Mouse (Mus musculus) stomach, embryonic 16.5 days (tissue): Measurements from ENCODE around the gene Tes3-ps. TPM values are rescaled to one million over a fixed set of nuclear protein-coding genes. Genes with fewer than 3 reads are reported as not detected.

Source experiments
- ATAC-seq: fragments of 200-750 bp; cut with Nextera tagmentation; 2 replicates; pipeline ENCODE4 v1.8.0; 2017; ENCODE audit warnings: moderate number of reproducible peaks, moderate TSS enrichment; ENCODE audit not compliant: insufficient read depth, low FRiP score
- H3K27ac ChIP-seq: fragments of 300-500 bp; sonication (generic); 2 replicates; pipeline ENCODE4 v1.5.1; 2014; ENCODE audit warnings: low read length
- H3K27me3 ChIP-seq: fragments of 300-500 bp; sonication (generic); 2 replicates; pipeline ENCODE4 v1.6.1; 2014; ENCODE audit warnings: low read length, control low read depth, mixed read lengths; ENCODE audit not compliant: control insufficient read depth, insufficient read depth
- H3K36me3 ChIP-seq: fragments of 300-500 bp; sonication (generic); 2 replicates; pipeline ENCODE4 v1.6.1; 2014; ENCODE audit warnings: low read length; ENCODE audit not compliant: control insufficient read depth, insufficient read depth
- H3K4me1 ChIP-seq: fragments of 300-500 bp; sonication (generic); 2 replicates; pipeline ENCODE4 v1.6.1; 2014; ENCODE audit warnings: low read length, control low read depth, mixed read lengths; ENCODE audit not compliant: control insufficient read depth, insufficient read depth
- H3K4me2 ChIP-seq: fragments of 300-500 bp; sonication (generic); 2 replicates; pipeline ENCODE4 v1.6.1; 2014; ENCODE audit warnings: low read depth, low read length, mixed read lengths
- H3K4me3 ChIP-seq: fragments of 300-500 bp; sonication (generic); replicated peaks from 2 replicates; pipeline ENCODE4 v1.5.1; 2014; ENCODE audit warnings: mild to moderate bottlenecking, low read length
- H3K9ac ChIP-seq: fragments of 300-500 bp; sonication (generic); 2 replicates; pipeline ENCODE4 v1.6.1; 2014; ENCODE audit warnings: low read length
- H3K9me3 ChIP-seq: fragments of 300-500 bp; sonication (generic); replicated peaks from 2 replicates; pipeline ENCODE4 v1.6.1; 2016; ENCODE audit warnings: low read length, control low read depth; ENCODE audit not compliant: control insufficient read depth
- WGBS: fragments of 180-500 bp; shearing (Covaris S2); extraction: QIAGEN DNeasy Blood & Tissue Kit; methylation state at CpG from one replicate; pipeline ENCODE4 v1.1.7; 2014; 5-methylcytosine and 5-hydroxymethylcytosine counted together
- polyA plus RNA-seq: library from polyadenylated mRNA; unstranded; fragments of >200 nt; fragmentation: Nextera tagmentation; extraction: Ambion mirVana; gene quantifications from 2 replicates; pipeline ENCODE4 v1.2.1, GENCODE M21; 2015

Gene Tes3-ps
- polyA plus RNA-seq, 1 experiment from 2014 or later: 0.74 TPM

GRCm38 (mm10) chr13:49466393-49467075, 26.6 kb upstream of the Tes3-ps start:
- 0 out of 2 replicates have a peak, but pooled peaks cover under 1% of the 10 kb centered on the region for H3K4me1 ChIP-seq
- no peak overlapping the region for H3K9ac ChIP-seq
- WGBS: 66% methylated on average over 11 of the region's 11 CpGs
- H3K27ac ChIP-seq: peak overlapping the region; percentile 16; the same call in 1 of the 2 replicates
- no peaks in the 10 kb centered on the region for H3K27me3 ChIP-seq
- no peaks in the 10 kb centered on the region for H3K36me3 ChIP-seq
- H3K4me2 ChIP-seq: no peak overlapping the region
- ATAC-seq: peak; percentile 39; the same call in 1 of the 2 replicates
- no peaks in the 10 kb centered on the region for H3K9me3 ChIP-seq
- H3K4me3 ChIP-seq: no peak overlapping the region

DNA sequence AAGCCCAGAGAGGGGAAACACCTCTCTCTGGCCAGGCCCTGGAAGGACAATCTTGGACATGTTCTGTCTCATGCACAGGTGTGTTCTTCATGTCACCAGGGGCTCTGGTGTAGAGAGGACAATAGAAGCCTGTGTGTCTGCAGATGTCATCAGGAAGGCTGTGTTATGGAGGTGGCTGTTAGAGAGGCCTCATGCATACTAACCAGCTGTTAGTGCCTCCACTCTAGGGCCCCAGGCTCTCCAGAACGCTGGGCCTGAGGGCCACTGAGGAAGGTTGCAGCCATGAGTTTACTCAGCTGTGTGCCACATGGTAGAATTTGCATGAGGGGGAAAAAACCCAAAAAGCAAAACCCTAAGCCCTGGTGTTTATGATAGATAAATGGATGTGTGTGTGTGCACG, 25.5 kb upstream of the Tes3-ps start:
- Histone ChIP-seq H3K4me1 (no peaks in the 10 kb centered on the region), H3K27me3 (no peaks in the 10 kb centered on the region), H3K27ac (no peak overlapping the region), H3K9me3 (no peaks in the 10 kb centered on the region), H3K36me3 (no peaks in the 10 kb centered on the region), H3K4me2 (no peak overlapping the region), H3K4me3 (no peak overlapping the region), H3K9ac (no peak overlapping the region)
- no peak for ATAC-seq
- 37% methylated on average over 2 of the region's 2 CpGs for WGBS

GRCm38 (mm10) chr13:49469002-49469401, 24.1 kb upstream of the Tes3-ps start:
- no peak for ATAC-seq
- no peaks in the 10 kb centered on the region for H3K36me3 ChIP-seq
- 88% methylated on average over 5 of the region's 5 CpGs for WGBS

GRCm38 (mm10) chr13:49470319-49470718, 22.8 kb upstream of the Tes3-ps start:
- Histone ChIP-seq H3K36me3 (no peaks in the 10 kb centered on the region), H3K9me3 (no peaks in the 10 kb centered on the region), H3K4me2 (no peak overlapping the region), H3K27ac (no peak overlapping the region), H3K27me3 (no peaks in the 10 kb centered on the region), H3K9ac (no peak overlapping the region), H3K4me1 (no peaks in the 10 kb centered on the region), H3K4me3 (no peak overlapping the region)
- no peak for ATAC-seq
- 84% methylated on average over 4 of the region's 4 CpGs for WGBS

More at GRCm38 (mm10) chr13:49469002-49469401, 24.1 kb upstream of the Tes3-ps start:
- Histone ChIP-seq H3K4me2 (no peak overlapping the region), H3K4me3 (no peak overlapping the region), H3K9me3 (no peaks in the 10 kb centered on the region), H3K4me1 (no peaks in the 10 kb centered on the region), H3K9ac (no peak overlapping the region), H3K27ac (no peak overlapping the region), H3K27me3 (no peaks in the 10 kb centered on the region)

DNA sequence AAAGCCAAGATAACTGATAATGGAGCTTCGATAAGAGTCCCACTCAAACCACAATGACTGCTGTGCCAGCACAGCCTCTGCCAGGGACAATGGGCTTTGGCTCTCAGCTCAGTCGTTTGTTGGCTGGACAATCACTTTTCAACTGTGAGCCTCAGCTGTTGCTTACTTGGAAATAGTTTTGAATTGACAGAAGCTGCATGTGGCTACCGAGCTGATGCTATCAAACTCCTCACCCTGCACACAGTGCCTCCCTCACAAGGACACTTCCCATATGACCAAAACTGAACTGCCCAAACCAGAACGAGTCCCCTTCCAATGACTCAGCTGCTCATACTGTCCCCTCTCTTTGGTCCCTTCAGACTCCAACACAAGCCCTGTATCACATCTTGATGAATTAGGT, 22.3 kb upstream of the Tes3-ps start:
- 63% methylated on average over 4 of the region's 4 CpGs for WGBS
- H3K27me3 ChIP-seq: no peaks in the 10 kb centered on the region
- H3K36me3 ChIP-seq: no peaks in the 10 kb centered on the region
- no peak overlapping the region; the same call in 1 of the 2 replicates for H3K27ac ChIP-seq
- no peak overlapping the region for H3K4me2 ChIP-seq
- no peaks in the 10 kb centered on the region for H3K4me1 ChIP-seq
- ATAC-seq: no peak
- no peak overlapping the region for H3K9ac ChIP-seq
- no peaks in the 10 kb centered on the region for H3K9me3 ChIP-seq
- H3K4me3 ChIP-seq: no peak overlapping the region

GRCm38 (mm10) chr13:49471981-49472675, 21.0 kb upstream of the Tes3-ps start:
- 49% methylated on average over 4 of the region's 4 CpGs for WGBS
- peak; percentile 71; the same call in 1 of the 2 replicates for ATAC-seq
- no peaks in the 10 kb centered on the region for H3K27me3 ChIP-seq

GRCm38 (mm10) chr13:49472676-49473005, 20.5 kb upstream of the Tes3-ps start:
- H3K36me3 ChIP-seq: no peaks in the 10 kb centered on the region
- H3K4me1 ChIP-seq: no peaks in the 10 kb centered on the region
- no peak overlapping the region for H3K9ac ChIP-seq
- no peaks in the 10 kb centered on the region for H3K27me3 ChIP-seq
- no peak overlapping the region for H3K4me3 ChIP-seq
- H3K27ac ChIP-seq: peak overlapping the region; percentile 66; the same call in 1 of the 2 replicates
- 88% methylated on average over 6 of the region's 6 CpGs for WGBS
- no peaks in the 10 kb centered on the region for H3K9me3 ChIP-seq
- no peak overlapping the region for H3K4me2 ChIP-seq
- ATAC-seq: 0 out of 2 replicates have a peak, but pooled peaks have one; percentile 4

More at GRCm38 (mm10) chr13:49471981-49472675, 21.0 kb upstream of the Tes3-ps start:
- H3K4me1 ChIP-seq: no peaks in the 10 kb centered on the region
- no peak overlapping the region for H3K9ac ChIP-seq
- no peaks in the 10 kb centered on the region for H3K9me3 ChIP-seq
- H3K27ac ChIP-seq: peak overlapping the region; percentile 66
- no peak overlapping the region for H3K4me2 ChIP-seq
- no peak overlapping the region for H3K4me3 ChIP-seq
- H3K36me3 ChIP-seq: no peaks in the 10 kb centered on the region

DNA sequence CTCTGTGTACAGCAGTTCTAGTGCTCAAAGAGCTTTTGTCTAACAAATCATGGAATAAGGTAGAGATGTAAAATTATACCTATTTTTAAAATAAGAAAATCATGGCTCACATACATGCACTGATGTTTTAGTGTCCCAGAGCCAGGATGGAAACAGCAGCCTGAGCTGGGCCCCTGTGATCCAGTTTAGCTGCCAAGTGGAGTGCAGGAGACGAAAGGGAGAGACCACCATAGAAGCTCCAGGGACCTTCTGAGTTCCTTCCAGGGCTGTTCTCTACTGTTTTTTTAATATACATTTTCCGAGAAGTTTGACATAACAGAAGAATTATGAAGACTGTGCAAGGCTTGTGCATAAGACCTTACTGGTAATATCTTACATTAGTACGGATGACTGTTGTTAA, 15.2 kb upstream of the Tes3-ps start:
- peak overlapping the region; percentile 69 for H3K27ac ChIP-seq

GRCm38 (mm10) chr13:49478851-49479374, 14.2 kb upstream of the Tes3-ps start:
- Histone ChIP-seq H3K4me1 (no peaks in the 10 kb centered on the region), H3K27ac (peak overlapping the region; percentile 65), H3K4me3 (no peak overlapping the region), H3K4me2 (no peak overlapping the region), H3K36me3 (no peaks in the 10 kb centered on the region), H3K9ac (no peak overlapping the region), H3K27me3 (no peaks in the 10 kb centered on the region), H3K9me3 (no peaks in the 10 kb centered on the region)
- 84% methylated on average over 6 of the region's 6 CpGs for WGBS
- ATAC-seq: no peak

More for the DNA sequence above, 15.2 kb upstream of the Tes3-ps start:
- Histone ChIP-seq H3K9me3 (no peaks in the 10 kb centered on the region), H3K4me3 (no peak overlapping the region), H3K36me3 (no peaks in the 10 kb centered on the region), H3K4me2 (no peak overlapping the region), H3K27me3 (no peaks in the 10 kb centered on the region), H3K4me1 (no peaks in the 10 kb centered on the region), H3K9ac (no peak overlapping the region)
- ATAC-seq: peak; percentile 55; the same call in 1 of the 2 replicates
- WGBS: 53% methylated on average over 3 of the region's 3 CpGs
